Mouse (Mus musculus): Measurements from ENCODE around the gene Zswim1. TPM values are rescaled to one million over a fixed set of nuclear protein-coding genes. Genes with fewer than 3 reads are reported as not detected.
"Not testable (repeated sequence)": the region's sequence is repeated elsewhere in the genome, so short reads cannot be mapped to it uniquely, and the experiment has no call there.

Gene Zswim1
- total and polyA plus RNA-seq, 3 experiments = 8.2 to 17.4 TPM; not detected in 1

DNA sequence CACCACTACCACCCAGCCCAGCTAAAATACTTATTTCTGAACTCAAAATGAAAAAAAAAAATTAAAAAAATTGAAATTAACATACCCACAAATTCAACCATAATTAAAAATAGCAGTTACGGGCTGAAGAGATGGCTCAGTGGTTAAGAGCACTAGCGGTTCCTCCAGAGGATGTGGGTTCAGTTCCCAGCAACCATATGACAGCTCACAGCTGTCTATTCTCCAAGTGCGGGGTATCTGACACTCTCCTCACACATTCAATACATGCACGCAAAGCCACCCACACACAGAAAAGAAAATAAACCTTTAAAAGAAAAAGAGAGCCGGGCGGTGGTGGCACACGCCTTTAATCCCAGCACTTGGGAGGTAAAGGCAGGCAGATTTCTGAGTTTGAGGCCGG, 27.6 kb downstream of the Zswim1 start:
- Histone ChIP-seq H3K9me3 (replicated peaks; ENCODE audit: insufficient read depth, low read length) (no peaks in the 10 kb centered on the region), H3K4me3 (ENCODE audit: control insufficient read depth in 1 of 2, insufficient read depth in 1 of 2, low read depth in 2 of 2, low read length in 2 of 2) (no peak overlapping the region), H3K79me2 (ENCODE audit: control insufficient read depth, insufficient read depth, low read length, poor library complexity) (no peaks in the 10 kb centered on the region), H3K4me1 (ENCODE audit: control insufficient read depth in 1 of 2, insufficient read depth in 2 of 2, low read length in 2 of 2) (no peaks in the 10 kb centered on the region), H3K9ac (ENCODE audit: control insufficient read depth, low read depth, low read length, poor library complexity, severe bottlenecking) (no peak overlapping the region), H3K36me3 (ENCODE audit: control insufficient read depth in 1 of 2, insufficient read depth in 2 of 2, low read length in 2 of 2) (no peaks in the 10 kb centered on the region), H3K27me3 (ENCODE audit: control insufficient read depth in 1 of 2, insufficient read depth in 2 of 2, low read length in 2 of 2) (no peaks in the 10 kb centered on the region), H3K27ac (ENCODE audit: control insufficient read depth, low read depth, low read length) (no peak overlapping the region)
- TF ChIP-seq NRF1 (IDR thresholded peaks at IDR 0.05; ENCODE audit: insufficient read depth, low read depth, low read length, poor library complexity, severe bottlenecking) = no peak
- no peak for DNase-seq (ENCODE audit: low read depth, low spot score)

DNA sequence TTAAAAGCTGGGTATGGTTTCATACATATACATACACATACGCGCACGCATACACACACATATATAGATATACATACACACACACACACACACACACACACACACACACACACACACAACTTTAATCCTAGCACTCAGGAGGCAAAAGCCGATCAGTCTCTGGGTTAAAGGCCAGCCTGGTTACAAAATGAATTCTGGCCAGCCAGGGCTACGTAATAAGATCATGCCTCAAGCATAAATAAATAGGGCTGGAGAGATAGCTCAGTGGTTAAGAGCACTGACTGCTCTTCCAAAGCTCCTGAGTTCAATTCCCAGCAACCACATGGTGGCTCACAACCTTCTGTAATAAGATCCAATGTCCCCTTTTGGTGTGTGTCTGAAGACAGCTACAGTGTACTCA, 33.1 kb downstream of the Zswim1 start:
- peak; percentile 61; the same call in 1 of the 2 replicates for TF ChIP-seq TBP (IDR thresholded peaks at IDR 0.05; ENCODE audit: low read depth, low read length)
- not testable (repeated sequence) for H3K9me3 ChIP-seq (replicated peaks; ENCODE audit: insufficient read depth, low read length); H3K4me3 ChIP-seq (ENCODE audit: control insufficient read depth in 1 of 2, insufficient read depth in 1 of 2, low read depth in 2 of 2, low read length in 2 of 2); H3K27ac ChIP-seq (ENCODE audit: control insufficient read depth, low read depth, low read length); DNase-seq (ENCODE audit: low read depth, low spot score); H3K27me3 ChIP-seq (ENCODE audit: control insufficient read depth in 1 of 2, insufficient read depth in 2 of 2, low read length in 2 of 2); H3K36me3 ChIP-seq (ENCODE audit: control insufficient read depth in 1 of 2, insufficient read depth in 2 of 2, low read length in 2 of 2); H3K9ac ChIP-seq (ENCODE audit: control insufficient read depth, low read depth, low read length, poor library complexity, severe bottlenecking); H3K79me2 ChIP-seq (ENCODE audit: control insufficient read depth, insufficient read depth, low read length, poor library complexity)
- H3K4me1 ChIP-seq (ENCODE audit: control insufficient read depth in 1 of 2, insufficient read depth in 2 of 2, low read length in 2 of 2) = peaks cover 5 to 16% of the 10 kb centered on the region in 2 experiments

DNA sequence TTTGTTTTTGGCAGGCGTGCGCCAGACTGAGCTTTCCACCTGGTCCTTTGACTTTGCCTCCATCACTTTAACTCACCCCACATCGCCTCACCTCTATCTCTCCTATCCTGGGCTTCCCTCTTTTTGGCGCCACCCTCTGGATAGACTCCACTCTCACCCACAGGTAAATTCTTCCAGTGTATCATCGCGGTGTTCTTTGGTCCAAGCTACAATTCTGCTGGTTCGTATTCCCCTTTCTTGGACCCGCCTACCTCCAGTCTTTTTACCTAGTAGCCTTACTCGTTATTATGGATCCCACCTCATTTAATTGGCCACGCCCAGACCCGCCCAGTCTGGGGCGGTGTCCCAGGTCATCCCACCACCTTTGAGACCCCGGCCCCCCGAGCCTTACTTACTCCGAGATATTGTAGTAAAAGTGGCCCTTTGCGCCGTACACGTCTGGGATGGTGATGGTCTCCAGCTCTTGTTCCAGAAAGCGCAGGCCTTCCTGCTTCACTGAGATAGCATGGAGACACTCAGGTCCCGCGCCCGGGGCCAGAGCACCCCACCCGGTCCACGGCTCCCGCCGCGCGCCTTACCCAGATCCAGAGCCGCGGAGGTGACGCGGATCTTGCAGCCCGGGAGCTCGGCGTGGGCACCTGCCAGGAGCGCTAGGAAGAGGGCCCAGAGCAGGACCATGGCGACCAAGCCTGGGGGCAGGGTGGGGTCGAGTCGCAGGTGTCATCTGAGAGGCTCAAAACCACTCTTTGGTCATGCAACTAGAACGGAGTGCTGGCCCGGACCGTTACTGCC, 34.0 kb downstream of the Zswim1 start:
- TF ChIP-seq MAZ (IDR thresholded peaks at IDR 0.05; ENCODE audit: low read depth, low read length) (0 out of 2 replicates have a peak, but pooled peaks have one; percentile 12), TCF12 (IDR thresholded peaks at IDR 0.05; ENCODE audit: low read depth, low read length) (0 out of 2 replicates have a peak, but pooled peaks have one; percentile 10), MYC (IDR thresholded peaks at IDR 0.05; ENCODE audit: low read depth, low read length) (0 out of 2 replicates have a peak, but pooled peaks have one; percentile 18), USF2 (IDR thresholded peaks at IDR 0.05; ENCODE audit: borderline replicate concordance in 1 of 2, insufficient read depth in 1 of 2, low read depth in 1 of 2, low read length in 2 of 2) (no peak), CTCF (IDR thresholded peaks at IDR 0.05 in 2 of 3, conservative IDR thresholded peaks at IDR 0.05 in 1 of 3; ENCODE audit: control insufficient read depth in 1 of 3, insufficient read depth in 1 of 3, low read depth in 2 of 3, low read length in 3 of 3, poor library complexity in 1 of 3, severe bottlenecking in 1 of 3) (peak in 1 of 3 experiments; percentile 17; a peak in 1 of 6 replicates)
- Histone ChIP-seq H3K27ac (ENCODE audit: control insufficient read depth, low read depth, low read length) (0 out of 2 replicates have a peak overlapping the region, but pooled peaks have one; percentile 7), H3K9me3 (replicated peaks; ENCODE audit: insufficient read depth, low read length) (no peaks in the 10 kb centered on the region), H3K27me3 (ENCODE audit: control insufficient read depth in 1 of 2, insufficient read depth in 2 of 2, low read length in 2 of 2) (no peaks in the 10 kb centered on the region), H3K79me2 (ENCODE audit: control insufficient read depth, insufficient read depth, low read length, poor library complexity) (no peaks in the 10 kb centered on the region; the same call in 1 of the 2 replicates), H3K36me3 (ENCODE audit: control insufficient read depth in 1 of 2, insufficient read depth in 2 of 2, low read length in 2 of 2) (peaks cover 0 to 8% of the 10 kb centered on the region in 2 experiments; a peak in 2 of 4 replicates), H3K4me1 (ENCODE audit: control insufficient read depth in 1 of 2, insufficient read depth in 2 of 2, low read length in 2 of 2) (peaks cover 5 to 17% of the 10 kb centered on the region in 2 experiments), H3K9ac (ENCODE audit: control insufficient read depth, low read depth, low read length, poor library complexity, severe bottlenecking) (peak overlapping the region; percentile 67), H3K4me3 (ENCODE audit: control insufficient read depth in 1 of 2, insufficient read depth in 1 of 2, low read depth in 2 of 2, low read length in 2 of 2) (peak overlapping the region; percentile 69 to 71)
- DNase-seq (ENCODE audit: low read depth, low spot score) = peak; percentile 55
